Mouse (Mus musculus): ENCODE data around the gene Snrpg. TPM values are rescaled to one million over a fixed set of nuclear protein-coding genes. Genes with fewer than 3 reads are reported as not detected.

Snrpg gene
- total and polyA plus RNA-seq, 3 experiments = 761 to 1,339 (median 796) TPM

- no peak for TF ChIP-seq ZKSCAN1 (IDR thresholded peaks at IDR 0.05; ENCODE audit: low read depth, low read length)
- no peak for TF ChIP-seq TBP (IDR thresholded peaks at IDR 0.05; ENCODE audit: low read depth, low read length)
- TF ChIP-seq RAD21 (IDR thresholded peaks at IDR 0.05; ENCODE audit: low read depth, low read length) = no peak
- TF ChIP-seq MEF2A (IDR thresholded peaks at IDR 0.05; ENCODE audit: extremely low read depth, insufficient replicate concordance, low read depth, low read length, poor library complexity, severe bottlenecking) = no peak
- no peak for TF ChIP-seq TCF12 (IDR thresholded peaks at IDR 0.05; ENCODE audit: low read depth, low read length)
- TF ChIP-seq E2F4 (IDR thresholded peaks at IDR 0.05; ENCODE audit: borderline replicate concordance, low read depth, low read length) = no peak
- TF ChIP-seq USF2 (IDR thresholded peaks at IDR 0.05; ENCODE audit: borderline replicate concordance in 1 of 2, insufficient read depth in 1 of 2, low read depth in 1 of 2, low read length in 2 of 2) = no peak
- no peak for TF ChIP-seq ZMIZ1 (IDR thresholded peaks at IDR 0.05; ENCODE audit: low read depth, low read length)
- no peak for TF ChIP-seq KAT2A (conservative IDR thresholded peaks at IDR 0.05; ENCODE audit: low read depth, low read length)
- TF ChIP-seq ZC3H11A (IDR thresholded peaks at IDR 0.05; ENCODE audit: low read depth, low read length) = no peak
- TF ChIP-seq CTCF (IDR thresholded peaks at IDR 0.05 in 2 of 3, conservative IDR thresholded peaks at IDR 0.05 in 1 of 3; ENCODE audit: control insufficient read depth in 1 of 3, insufficient read depth in 1 of 3, low read depth in 2 of 3, low read length in 3 of 3, poor library complexity in 1 of 3, severe bottlenecking in 1 of 3) = no peak
Measured at GRCm38 (mm10) chr6:86383370-86383769, 12.3 kb downstream of the Snrpg start.

GRCm38 (mm10) chr6:86384692-86385091 is 13.6 kb downstream of the Snrpg start:
- Histone ChIP-seq H3K36me3 (ENCODE audit: control insufficient read depth in 1 of 2, insufficient read depth in 2 of 2, low read length in 2 of 2) (peaks cover 2 to 19% of the 10 kb centered on the region in 2 experiments; a peak in 3 of 4 replicates), H3K27ac (ENCODE audit: control insufficient read depth, low read depth, low read length) (peak overlapping the region; percentile 94)
- no peak for TF ChIP-seq MEF2A (IDR thresholded peaks at IDR 0.05; ENCODE audit: extremely low read depth, insufficient replicate concordance, low read depth, low read length, poor library complexity, severe bottlenecking)
- no peak for TF ChIP-seq NRF1 (IDR thresholded peaks at IDR 0.05; ENCODE audit: insufficient read depth, low read depth, low read length, poor library complexity, severe bottlenecking)
- TF ChIP-seq MYB (IDR thresholded peaks at IDR 0.05; ENCODE audit: low read depth, low read length) = no peak
- TF ChIP-seq CHD2 (IDR thresholded peaks at IDR 0.05; ENCODE audit: low read length) = peak; percentile 49; the same call in 1 of the 2 replicates
- peak; percentile 47; the same call in 1 of the 2 replicates for TF ChIP-seq MYC (IDR thresholded peaks at IDR 0.05; ENCODE audit: low read depth, low read length)
- TF ChIP-seq ZNF384 (IDR thresholded peaks at IDR 0.05; ENCODE audit: low read depth, low read length) = no peak
- no peak for TF ChIP-seq MAX (IDR thresholded peaks at IDR 0.05; ENCODE audit: low read length)
- TF ChIP-seq BHLHE40 (IDR thresholded peaks at IDR 0.05; ENCODE audit: borderline replicate concordance, low read depth, low read length) = no peak
- no peak for TF ChIP-seq ZKSCAN1 (IDR thresholded peaks at IDR 0.05; ENCODE audit: low read depth, low read length)
- no peak for TF ChIP-seq RCOR1 (IDR thresholded peaks at IDR 0.05; ENCODE audit: low read depth, low read length)
- no peak for TF ChIP-seq RAD21 (IDR thresholded peaks at IDR 0.05; ENCODE audit: low read depth, low read length)
- TF ChIP-seq MAFK (IDR thresholded peaks at IDR 0.05; ENCODE audit: borderline replicate concordance, low read depth, low read length) = peak; percentile 34; the same call in 1 of the 2 replicates
- TF ChIP-seq EP300 (IDR thresholded peaks at IDR 0.05; ENCODE audit: low read depth in 1 of 2, low read length in 2 of 2) = peak; percentile 42 to 59; a peak in 3 of 4 replicates
- TF ChIP-seq UBTF (IDR thresholded peaks at IDR 0.05; ENCODE audit: borderline replicate concordance, insufficient read depth, low read depth, low read length) = no peak
- TF ChIP-seq CTCF (IDR thresholded peaks at IDR 0.05 in 2 of 3, conservative IDR thresholded peaks at IDR 0.05 in 1 of 3; ENCODE audit: control insufficient read depth in 1 of 3, insufficient read depth in 1 of 3, low read depth in 2 of 3, low read length in 3 of 3, poor library complexity in 1 of 3, severe bottlenecking in 1 of 3) = no peak
- no peak for TF ChIP-seq E2F4 (IDR thresholded peaks at IDR 0.05; ENCODE audit: borderline replicate concordance, low read depth, low read length)
- no peak for TF ChIP-seq POLR2A (IDR thresholded peaks at IDR 0.05; ENCODE audit: control insufficient read depth in 1 of 2, insufficient read depth in 1 of 2, low read depth in 1 of 2, low read length in 2 of 2, poor library complexity in 1 of 2)
- no peak for TF ChIP-seq SMC3 (IDR thresholded peaks at IDR 0.05; ENCODE audit: low read depth, low read length)
- TF ChIP-seq MAZ (IDR thresholded peaks at IDR 0.05; ENCODE audit: low read depth, low read length) = 0 out of 2 replicates have a peak, but pooled peaks have one; percentile 38
- TF ChIP-seq GABPA (IDR thresholded peaks at IDR 0.05; ENCODE audit: low read depth, low read length) = no peak
- no peak for TF ChIP-seq TAL1 (IDR thresholded peaks at IDR 0.05; ENCODE audit: low read length)
- no peak for TF ChIP-seq POLR2AphosphoS5 (IDR thresholded peaks at IDR 0.05; ENCODE audit: borderline replicate concordance, low read depth, low read length)
- no peak for TF ChIP-seq USF2 (IDR thresholded peaks at IDR 0.05; ENCODE audit: borderline replicate concordance in 1 of 2, insufficient read depth in 1 of 2, low read depth in 1 of 2, low read length in 2 of 2)

More at GRCm38 (mm10) chr6:86383370-86383769, 12.3 kb downstream of the Snrpg start:
- Histone ChIP-seq H3K4me3 (ENCODE audit: control insufficient read depth in 1 of 2, insufficient read depth in 1 of 2, low read depth in 2 of 2, low read length in 2 of 2) (no peak overlapping the region), H3K36me3 (ENCODE audit: control insufficient read depth in 1 of 2, insufficient read depth in 2 of 2, low read length in 2 of 2) (peaks cover 2 to 19% of the 10 kb centered on the region in 2 experiments), H3K79me2 (ENCODE audit: control insufficient read depth, insufficient read depth, low read length, poor library complexity) (no peaks in the 10 kb centered on the region; the same call in 1 of the 2 replicates), H3K9ac (ENCODE audit: control insufficient read depth, low read depth, low read length, poor library complexity, severe bottlenecking) (no peak overlapping the region), H3K27ac (ENCODE audit: control insufficient read depth, low read depth, low read length) (peak overlapping the region; percentile 12; the same call in 1 of the 2 replicates), H3K27me3 (ENCODE audit: control insufficient read depth in 1 of 2, insufficient read depth in 2 of 2, low read length in 2 of 2) (no peaks in the 10 kb centered on the region), H3K4me1 (ENCODE audit: control insufficient read depth in 1 of 2, insufficient read depth in 2 of 2, low read length in 2 of 2) (peaks cover 9 to 18% of the 10 kb centered on the region in 2 experiments), H3K9me3 (replicated peaks; ENCODE audit: insufficient read depth, low read length) (no peaks in the 10 kb centered on the region)
- DNase-seq (ENCODE audit: low read depth, low spot score) = no peak

More at GRCm38 (mm10) chr6:86384692-86385091, 13.6 kb downstream of the Snrpg start:
- H3K9me3 ChIP-seq (replicated peaks; ENCODE audit: insufficient read depth, low read length) = no peaks in the 10 kb centered on the region
- no peaks in the 10 kb centered on the region; the same call in 1 of the 2 replicates for H3K79me2 ChIP-seq (ENCODE audit: control insufficient read depth, insufficient read depth, low read length, poor library complexity)
- peak; percentile 68 for DNase-seq (ENCODE audit: low read depth, low spot score)
- peak overlapping the region; percentile 65 for H3K9ac ChIP-seq (ENCODE audit: control insufficient read depth, low read depth, low read length, poor library complexity, severe bottlenecking)
- H3K4me3 ChIP-seq (ENCODE audit: control insufficient read depth in 1 of 2, insufficient read depth in 1 of 2, low read depth in 2 of 2, low read length in 2 of 2) = peak overlapping the region; percentile 49 to 89
- H3K4me1 ChIP-seq (ENCODE audit: control insufficient read depth in 1 of 2, insufficient read depth in 2 of 2, low read length in 2 of 2) = peaks cover 9 to 18% of the 10 kb centered on the region in 2 experiments
- no peaks in the 10 kb centered on the region for H3K27me3 ChIP-seq (ENCODE audit: control insufficient read depth in 1 of 2, insufficient read depth in 2 of 2, low read length in 2 of 2)
